Mouse (Mus musculus) liver, adult 2 months (tissue): ENCODE results near the gene Vav1.

Experiments
- CTCF ChIP-seq: fragments of 200-500 bp; IDR thresholded peaks from 2 replicates; pipeline ENCODE4 v1.5.1; 2011; ENCODE audit warnings: low read depth, low read length, control low read depth
- POLR2A ChIP-seq: fragments of 200-500 bp; IDR thresholded peaks from 2 replicates; pipeline ENCODE4 v1.6.1; 2011; ENCODE audit warnings: low read length, control low read depth; ENCODE audit not compliant: insufficient read depth; ENCODE audit errors: extremely low read depth

DNA sequence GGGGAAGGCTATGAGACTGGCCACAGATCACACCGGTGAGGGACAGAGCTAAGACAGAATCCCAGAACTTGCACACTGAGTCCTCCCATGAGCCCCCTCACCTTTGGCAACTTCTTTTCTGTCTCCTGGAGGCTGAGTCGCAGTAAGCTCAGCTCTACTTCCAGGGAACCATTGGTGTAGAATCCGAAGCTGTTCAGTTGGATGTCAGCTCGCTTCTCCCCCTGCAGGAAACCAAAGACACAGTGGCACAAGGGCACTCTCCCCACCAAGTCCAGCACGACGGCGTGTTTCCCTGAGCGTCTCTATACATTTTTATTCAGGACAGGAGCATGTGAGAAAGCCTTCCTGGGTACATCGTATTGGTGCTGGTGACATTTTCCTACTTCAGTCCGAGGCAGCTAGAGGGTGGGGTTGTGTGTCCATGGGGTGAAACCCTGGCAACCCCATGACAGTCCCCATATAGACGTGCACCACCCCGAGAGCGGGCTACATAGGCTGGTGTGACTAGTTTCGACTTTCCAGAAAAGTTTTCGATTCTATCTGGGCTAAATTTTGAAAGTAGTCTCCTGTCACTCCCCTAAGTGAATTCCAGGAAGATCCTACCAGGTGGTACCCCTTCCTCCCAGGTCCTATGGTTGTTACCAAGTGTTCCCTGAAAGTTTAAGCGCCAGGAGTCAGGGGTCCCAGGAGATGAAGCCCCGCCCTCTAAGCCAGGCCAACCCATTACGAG lies 32.1 kb upstream of the Vav1 start:
- TF ChIP-seq CTCF (peak; percentile 17; the same call in 1 of the 2 replicates), POLR2A (no peak)
